Mouse (Mus musculus) B cell, adult 2 months (primary cell): Measurements from ENCODE around the gene Kcnq1.

Experiments
- DNase-seq, 2 experiments: peaks; one replicate each; pipeline ENCODE4 v3.0.0; 2022

Gene Kcnq1

DNA sequence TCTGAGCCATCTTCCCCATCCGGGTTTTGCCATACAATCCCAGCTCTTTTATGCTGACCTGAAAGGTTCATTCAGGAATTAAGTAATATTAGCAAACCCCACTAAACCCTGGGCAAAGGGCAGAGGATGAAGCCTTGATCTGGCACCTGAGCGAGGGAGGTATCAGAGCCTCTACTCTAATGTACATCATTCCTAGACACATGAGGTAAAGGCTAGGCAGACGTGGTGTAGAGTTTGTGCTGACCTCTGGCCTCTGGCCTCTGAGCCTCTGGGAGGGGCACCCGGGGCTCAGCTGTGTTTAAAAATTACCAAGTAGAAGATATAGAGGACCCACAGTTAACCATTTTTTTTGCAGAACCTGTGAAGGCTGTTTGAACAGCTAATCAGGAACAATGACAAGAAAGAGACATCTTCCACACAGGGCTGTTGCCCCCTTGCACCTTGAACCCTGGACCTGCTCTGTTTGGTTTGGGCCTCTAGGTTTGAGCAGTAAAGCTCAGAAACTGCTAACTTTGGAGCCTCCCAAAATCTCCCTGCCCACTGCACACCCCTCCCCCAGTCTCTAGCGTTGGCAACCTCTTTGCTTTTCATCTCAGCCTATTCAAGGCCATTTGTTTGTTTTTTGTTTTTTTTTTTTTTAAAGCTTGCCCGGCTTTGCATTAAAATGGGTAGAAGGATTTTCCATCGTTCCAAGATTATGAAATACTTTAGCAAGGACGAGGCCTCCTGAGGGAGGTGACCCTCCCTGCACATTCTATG lies 180.5 kb downstream of the Kcnq1 start:
- DNase-seq, result no peak

DNA sequence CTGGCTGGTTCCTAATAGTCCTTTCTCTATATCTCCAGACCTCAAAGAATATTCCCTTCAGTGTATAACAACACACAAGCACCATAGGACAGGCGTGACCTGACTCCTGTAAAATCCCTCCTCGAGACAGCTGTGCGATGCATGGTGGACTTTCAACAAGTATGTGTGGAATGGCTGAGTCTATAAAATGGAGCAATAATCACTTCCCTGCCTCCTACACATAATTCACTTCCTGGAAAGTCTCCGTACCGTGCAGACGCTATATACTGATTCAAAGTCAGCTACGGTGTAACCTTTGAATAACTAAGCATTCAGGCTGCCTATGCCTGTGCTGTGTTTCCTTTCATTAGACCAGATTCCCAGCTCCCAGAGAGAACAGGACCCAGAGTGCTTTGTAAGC lies 182.0 kb downstream of the Kcnq1 start:
- DNase-seq, result no peak

DNA sequence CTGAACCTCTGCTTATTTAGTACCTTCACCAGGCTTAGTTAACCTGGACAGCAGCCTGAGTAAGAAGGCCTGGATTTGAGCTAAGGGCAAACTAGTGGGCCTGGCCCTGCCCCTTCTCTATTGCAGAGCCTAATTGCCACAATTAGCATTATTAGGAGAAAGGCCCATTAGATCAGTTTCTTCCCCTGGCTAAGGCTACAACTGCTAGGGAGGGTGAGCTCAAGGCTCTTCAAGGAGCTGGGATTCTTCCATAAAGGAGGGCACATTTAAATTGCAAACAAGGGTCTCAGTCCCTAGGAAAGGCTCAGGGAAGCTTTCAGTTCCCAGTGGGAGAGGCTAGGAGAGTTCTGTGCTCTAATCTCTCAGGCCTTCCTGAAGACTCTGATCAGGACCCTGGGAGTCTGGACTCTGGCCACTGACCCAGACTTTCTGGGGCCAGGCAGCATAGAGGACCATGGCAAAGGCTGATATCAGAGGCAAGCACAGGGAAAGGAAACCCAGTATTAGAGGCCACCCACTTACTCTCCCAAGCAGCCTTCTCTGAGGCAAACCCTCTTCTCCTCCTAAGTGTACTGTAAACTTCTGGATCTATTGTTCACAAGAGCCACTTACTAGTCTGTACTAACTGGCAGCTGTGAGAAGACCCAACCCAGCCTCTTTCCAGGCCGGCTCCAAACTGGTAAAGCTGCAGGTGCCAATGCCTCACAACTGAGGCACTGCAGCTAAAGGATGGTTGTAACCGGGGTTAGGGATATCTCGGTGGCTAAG lies 183.1 kb downstream of the Kcnq1 start:
- no peak for DNase-seq

DNA sequence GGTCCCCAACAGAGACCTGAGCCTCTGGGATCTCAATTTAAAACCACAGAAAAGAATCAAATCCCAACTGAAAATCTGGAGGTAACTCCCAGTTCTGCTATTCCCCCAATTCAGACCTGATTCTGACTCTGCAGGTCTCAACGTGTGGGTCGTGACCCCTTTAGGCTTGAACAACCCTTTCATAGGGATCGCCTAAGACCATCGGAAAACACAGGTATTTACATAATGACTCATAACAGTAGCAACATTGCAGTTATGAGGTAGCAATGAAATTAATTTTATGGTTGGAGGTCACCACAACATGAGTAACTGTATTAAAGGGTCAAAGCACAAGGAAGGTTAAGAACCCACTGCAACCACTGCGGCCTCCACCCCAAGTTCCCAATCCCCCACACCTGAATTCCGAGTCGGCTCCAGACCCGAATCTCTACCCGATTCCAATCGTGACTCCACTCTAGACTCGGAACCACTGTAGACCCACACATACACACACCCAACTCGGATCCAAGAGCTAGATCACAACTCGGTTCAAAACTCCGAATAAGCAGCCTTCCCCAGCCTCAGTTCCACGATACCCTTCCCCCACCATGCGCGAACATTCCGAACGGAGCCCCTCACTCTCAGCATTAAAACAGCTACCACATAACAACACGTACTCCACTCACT lies 188.7 kb downstream of the Kcnq1 start:
- DNase-seq, result peak; percentile 8 to 13

DNA sequence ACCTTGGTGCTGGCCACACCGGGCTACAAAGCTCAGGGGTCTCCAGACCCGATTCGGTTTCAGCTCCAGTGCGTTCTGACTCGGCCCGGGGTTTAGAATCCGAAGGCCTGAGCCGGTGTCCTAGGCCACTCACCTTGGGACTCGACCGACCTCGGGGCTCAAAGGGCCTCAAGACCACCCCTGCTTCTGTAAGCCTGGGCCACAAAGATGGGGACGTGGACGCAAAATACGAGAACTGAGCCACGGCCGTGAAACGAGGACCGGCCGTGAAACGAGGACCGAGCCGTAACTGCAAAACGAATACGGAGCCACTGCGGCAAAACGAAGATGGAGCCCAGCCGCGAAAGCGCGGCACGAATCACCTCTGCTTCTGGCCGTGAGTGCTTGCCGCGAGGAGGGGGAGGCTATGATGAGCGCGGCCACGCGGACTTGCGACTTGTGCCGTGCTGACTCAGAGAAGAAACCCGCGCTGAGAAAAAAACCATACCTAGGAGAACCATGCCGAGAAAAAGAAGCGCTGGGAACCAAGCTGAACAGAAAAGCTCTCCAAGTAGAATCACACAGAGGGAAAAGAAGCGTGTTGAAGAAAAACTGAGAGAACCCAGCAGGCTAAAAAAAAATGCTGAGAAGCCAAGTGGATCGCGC lies 189.3 kb downstream of the Kcnq1 start:
- DNase-seq, result peak; percentile 46 to 50

DNA sequence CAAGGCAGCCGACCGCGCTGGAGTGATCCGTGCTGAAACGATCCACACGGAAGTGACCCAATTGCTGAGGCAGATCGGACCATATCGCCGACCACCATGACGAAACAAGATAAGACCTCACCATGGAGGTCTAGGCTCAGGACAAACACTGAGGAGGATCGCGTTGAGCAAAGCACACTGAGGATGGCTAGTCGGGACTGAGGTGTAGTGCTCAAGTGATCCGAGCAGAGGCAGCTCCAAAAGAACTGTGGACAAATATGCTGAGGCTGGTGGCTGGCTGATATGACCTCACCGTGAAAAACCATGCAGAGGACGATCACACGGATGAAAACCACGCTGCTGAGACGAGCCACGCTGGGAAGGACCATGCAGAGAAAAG lies 189.8 kb downstream of the Kcnq1 start:
- no peak for DNase-seq

DNA sequence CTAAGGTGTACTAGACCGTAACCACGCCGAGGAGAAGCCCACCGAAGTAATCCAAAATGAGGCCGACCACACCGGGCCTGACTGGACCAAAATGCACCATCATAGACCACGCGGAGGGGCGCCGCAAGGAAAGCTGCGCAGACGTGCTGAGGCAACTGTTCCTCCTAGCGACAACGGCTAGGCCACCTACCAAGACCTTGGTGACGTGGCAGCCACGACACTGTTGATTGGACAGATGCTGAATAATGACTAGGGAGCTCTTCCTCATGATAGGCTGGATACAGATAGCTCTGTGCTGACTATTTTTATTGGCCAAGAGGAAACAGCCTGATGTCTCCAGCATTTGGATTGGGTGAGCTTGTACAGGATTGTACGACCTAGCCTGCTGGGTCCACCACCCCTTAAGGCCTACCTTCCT lies 190.2 kb downstream of the Kcnq1 start:
- peak; percentile 84 to 88 for DNase-seq

DNA sequence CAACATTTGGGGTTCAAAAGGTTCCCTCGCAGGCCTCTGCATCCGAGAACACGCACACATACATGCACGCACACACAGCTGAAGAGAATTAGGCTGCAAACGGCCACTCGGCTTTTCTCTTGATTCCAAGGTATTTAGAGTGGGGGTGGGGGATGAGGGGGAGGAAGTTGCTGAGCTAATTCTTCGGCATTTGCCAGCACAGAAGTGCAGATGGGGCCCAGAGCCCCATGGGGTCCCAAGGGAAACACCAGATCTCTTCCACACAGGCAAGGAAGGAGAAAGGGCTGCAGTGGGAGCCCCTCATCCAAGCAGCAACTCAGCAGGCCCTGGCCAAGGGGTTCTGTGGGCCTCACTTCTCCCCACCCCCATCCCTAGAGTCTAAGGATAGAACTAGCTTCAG lies 193.9 kb downstream of the Kcnq1 start:
- DNase-seq, result no peak

DNA sequence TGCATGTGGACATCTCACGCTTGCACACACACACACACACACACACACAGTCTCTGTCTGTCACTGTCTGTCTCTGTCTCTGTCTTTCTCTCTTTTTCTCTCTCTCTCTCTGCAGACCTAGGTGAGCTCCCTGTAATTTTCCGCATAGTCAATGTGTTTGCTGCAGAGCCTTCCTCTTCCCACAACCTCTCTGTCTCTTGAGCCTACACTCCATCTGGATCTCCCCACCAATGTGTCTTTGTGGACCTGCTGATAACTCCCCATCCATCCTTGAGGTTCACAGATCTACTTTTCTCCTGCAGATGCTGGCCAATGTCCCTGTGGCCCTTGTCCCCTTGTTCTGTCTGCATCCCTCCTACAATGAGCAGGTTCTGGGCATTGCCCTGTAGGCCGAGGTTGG lies 194.5 kb downstream of the Kcnq1 start:
- no peak for DNase-seq

DNA sequence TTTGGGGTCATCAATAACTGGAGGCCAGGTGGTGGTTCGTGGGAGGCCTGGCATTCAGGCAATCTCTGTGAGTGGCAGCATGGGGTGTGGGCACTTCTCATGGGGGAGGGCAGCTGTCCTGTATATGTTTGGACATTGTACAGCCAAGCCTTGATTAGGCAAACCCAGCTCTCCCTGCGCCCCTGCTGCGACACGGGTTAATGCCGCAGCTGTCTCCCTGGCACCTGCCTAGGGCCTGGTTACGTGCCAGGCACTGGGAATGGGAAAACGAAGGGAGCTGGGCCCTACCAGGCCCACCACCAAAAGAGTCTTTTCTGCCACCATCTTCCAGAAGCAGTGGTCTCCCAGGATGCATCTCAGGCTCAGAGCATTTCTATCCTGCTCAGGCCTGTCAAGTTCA lies 196.0 kb downstream of the Kcnq1 start:
- no peak for DNase-seq

DNA sequence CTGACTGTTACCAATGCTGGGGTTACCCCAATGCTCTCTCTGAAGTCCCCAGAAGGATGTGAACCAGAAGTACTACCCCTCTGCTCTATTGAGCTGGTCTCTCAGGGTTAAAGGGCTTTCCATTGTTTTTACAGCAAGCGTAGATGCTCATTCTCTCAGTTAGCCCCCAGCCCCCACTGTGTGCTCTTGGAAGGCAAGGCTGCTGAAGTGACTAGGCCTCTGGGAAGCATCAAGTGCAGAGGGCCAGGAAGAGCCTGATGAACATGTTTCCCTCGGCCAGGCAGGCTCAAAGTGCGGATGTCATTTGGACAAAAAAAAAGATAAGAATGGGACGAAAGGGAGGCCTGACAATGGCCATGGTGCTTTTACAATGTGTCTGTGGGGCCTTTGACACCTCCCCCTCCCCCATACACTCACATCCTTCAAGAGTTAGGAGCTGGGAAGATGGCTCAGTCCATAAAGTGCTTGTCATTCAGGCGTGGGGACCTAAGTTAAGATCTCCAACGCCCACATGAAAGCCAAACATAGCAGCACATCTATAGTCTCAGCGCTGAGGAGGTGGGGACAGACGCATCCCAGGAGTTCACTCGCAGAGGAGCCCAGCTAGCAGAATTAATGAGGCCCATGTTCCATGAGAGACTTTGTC lies 196.6 kb downstream of the Kcnq1 start:
- DNase-seq, result no peak

DNA sequence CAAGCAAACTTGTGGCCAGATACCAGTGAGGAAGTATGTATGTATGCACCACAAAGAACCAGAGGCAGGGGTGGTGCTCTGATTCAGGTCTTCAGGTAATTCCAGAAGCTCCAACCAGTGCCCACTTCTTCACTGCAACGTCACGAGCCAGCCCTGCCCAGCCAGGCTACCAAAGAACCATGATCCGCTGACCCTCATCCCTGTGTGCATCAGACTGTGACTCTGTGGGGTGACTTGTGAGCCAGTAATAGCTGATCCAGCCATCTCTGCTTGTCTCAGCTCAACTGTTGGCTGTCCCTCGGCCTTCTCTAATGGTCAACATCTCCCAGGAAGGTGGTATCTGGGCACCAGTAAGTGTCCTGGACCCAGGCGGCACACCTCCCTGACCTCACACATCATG lies 197.4 kb downstream of the Kcnq1 start:
- DNase-seq, result no peak

DNA sequence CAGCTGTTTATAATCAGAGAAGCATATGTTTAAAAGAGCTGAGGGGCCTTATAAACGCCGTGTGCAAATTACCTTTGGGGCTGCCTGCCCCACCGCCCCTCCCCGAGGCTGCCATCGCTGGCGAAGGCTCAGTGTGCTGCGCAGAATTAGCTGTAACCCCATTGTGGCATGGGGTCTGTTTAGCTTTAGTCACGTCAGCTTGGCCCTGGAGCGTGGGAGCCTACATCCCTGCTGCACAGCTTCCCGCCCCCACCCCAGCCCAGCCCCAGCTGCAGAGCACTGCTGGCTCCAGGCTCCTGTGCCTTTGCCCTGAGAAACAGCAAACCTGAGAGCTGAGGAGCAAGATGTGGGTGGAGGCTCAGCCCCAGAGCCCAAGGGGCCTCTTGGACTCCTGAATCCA lies 199.6 kb downstream of the Kcnq1 start:
- DNase-seq, result no peak

DNA sequence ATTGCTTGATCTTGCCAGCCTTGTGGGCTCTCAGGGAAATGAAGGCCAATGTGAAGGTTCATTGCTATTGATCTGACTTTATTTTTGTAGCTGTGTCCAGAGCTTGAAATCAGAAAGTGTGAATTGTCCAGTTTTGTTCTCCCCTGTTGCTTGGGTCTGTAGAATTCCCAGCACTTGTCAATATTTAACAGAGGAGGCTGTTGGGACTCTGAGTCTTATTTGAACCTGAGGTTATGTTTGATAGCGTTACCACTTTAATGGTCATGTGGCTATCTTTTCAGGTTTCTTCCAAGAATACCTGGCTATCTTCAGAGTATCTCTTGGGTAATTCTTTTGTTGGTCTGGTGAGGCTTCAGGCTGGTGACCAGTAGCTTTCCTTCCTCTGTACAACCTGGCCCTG lies 201.8 kb downstream of the Kcnq1 start:
- DNase-seq, result no peak

DNA sequence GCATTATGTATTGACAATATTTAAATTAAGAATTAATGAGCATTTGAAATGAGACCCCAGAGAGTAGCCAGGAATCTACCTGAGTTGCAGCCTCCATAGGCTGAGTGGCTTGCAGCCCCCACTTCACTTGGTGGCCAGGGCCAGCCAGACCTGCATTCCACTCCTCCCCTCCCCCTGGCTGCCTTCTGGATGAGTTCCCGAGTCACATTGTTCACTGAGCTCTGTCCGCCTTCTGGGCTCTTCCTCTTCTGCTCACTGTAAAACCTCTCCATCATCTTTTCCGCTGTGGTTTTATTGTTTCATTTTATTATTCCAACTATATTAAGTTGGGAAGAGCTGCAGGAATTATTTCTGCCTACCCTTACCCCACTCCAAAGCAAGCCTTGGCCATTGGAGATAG lies 204.1 kb downstream of the Kcnq1 start:
- DNase-seq, result no peak

DNA sequence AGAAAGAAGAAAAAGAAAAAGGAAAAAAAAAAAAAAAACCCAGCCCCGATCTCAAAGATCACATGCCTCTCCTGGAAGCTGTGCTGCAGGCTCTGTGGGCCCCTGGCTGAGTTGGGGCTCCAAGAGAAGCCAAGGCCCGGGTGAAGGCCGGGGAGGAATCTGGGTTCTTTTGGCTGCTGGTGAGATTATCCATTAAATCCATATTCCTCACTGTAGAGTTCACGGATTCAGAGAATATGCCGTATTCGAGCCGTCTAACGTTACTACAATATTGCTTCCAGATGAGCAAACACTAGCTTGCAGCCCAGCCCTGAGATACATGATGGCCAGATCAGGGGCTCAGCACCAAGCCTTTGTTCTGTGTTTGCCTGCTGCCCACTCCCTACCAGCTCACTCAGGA lies 204.7 kb downstream of the Kcnq1 start:
- no peak for DNase-seq

DNA sequence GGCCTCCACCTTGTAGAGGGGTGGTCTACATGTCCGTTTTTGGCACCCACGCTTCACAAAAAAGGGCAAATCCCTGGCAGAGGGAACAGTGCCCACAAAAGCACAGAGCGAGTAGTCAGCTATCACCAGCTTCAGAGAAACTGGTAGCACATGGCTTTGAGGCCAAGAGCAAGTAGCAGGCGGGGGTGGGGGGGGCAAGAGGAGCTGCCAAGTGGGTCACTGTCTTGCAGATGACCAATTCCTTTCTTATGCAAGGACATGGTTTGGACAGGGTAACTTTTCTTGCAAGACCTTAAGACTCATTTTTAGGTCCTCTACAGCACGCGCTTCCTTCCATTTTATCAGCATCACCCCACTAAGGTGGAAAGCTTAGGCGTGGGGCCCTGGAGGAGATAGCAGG lies 205.3 kb downstream of the Kcnq1 start:
- DNase-seq, result no peak

DNA sequence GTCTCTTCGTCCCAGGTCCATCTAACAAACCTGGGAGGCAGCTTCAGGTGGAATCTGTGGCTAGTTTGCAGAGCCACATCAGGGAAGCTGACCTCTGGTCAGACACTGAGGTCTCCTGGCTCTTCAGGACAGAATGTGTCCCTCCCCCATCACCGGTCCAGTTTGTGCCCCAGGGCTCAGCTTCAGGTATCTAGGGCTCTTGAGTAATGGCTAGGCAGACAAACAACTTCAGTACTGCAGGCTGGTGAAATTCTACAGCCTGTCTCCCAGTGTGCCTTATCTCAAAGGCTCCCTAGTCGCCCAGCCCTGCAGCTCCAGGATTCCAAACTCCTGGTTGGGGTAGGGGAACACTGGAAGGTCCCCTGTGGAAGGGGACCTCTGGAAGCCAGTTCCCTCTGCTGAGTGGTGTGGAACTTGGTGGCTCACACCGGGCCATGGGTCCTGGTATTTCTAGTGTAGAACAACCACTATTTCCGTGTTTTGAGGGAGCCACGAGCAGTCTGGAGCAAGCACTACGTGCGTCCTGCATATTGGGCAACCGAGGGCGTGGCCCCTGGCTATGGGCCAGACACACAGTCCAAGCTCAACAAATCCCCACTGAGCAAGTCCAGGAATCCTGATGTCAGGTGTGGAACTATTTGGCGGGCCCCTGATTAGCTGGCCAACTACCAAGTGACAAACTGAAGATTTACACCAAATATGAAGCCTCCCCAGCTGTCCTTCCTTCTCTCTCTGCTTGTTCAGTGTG lies 207.6 kb downstream of the Kcnq1 start:
- DNase-seq, result no peak

DNA sequence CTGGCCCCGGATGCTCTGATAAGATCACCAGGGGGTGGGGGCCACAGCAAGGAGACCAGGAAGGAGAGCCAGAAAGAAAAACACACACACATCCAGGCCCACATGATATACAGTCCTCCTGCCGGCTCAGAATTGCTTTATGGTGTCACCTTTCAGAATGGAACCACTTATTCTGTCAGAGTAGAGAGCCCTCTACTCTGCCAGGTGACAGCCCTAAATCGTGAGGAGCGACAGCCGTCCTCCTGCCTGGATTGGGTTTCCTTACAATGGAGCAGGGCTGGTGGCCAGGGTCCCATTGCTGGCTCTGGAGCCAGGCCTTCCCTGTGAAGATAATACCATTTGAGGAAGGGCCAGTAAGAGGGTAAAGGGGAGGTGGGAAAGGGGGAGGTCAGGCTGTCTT lies 212.3 kb downstream of the Kcnq1 start:
- no peak for DNase-seq

DNA sequence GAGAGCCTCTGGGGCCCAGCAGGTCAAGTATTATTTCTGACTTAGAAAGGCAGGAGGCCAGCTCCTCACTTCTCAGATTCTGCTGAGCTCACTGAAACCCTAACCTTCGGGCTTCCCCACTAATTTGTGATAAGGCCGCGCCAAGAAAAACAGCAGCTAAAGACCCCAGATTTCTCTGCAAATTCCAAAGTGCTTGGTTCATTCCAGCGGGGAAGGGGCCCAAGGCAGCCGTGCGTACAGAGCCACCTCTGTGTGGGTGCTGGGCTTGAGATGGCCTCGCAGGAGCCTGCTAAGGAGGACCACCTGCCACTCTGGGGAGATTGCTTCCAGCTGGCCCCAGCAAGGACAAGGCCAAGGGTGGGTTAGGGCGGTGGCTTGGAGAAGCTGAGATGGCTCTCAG lies 214.2 kb downstream of the Kcnq1 start:
- DNase-seq, result no peak

DNA sequence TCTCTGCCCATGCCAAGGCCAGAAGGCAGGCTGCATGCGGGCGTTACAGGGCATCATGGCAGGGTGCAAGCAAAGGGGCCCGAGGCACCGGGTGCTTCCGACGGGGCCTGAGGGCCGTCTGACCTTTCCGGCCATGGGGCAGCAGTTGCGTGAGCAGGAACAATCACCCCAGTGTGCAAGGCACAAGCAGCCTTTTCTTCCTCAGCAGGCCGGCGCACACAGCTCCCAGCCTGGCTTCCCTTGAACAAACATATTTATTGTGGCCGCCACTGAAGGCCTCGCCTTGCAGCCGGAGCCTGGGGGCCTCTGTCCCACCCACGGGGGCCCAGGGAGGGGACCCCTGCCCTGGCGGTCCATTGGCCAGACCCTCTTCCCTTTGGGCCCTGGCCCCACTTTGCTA lies 218.9 kb downstream of the Kcnq1 start:
- no peak for DNase-seq

DNA sequence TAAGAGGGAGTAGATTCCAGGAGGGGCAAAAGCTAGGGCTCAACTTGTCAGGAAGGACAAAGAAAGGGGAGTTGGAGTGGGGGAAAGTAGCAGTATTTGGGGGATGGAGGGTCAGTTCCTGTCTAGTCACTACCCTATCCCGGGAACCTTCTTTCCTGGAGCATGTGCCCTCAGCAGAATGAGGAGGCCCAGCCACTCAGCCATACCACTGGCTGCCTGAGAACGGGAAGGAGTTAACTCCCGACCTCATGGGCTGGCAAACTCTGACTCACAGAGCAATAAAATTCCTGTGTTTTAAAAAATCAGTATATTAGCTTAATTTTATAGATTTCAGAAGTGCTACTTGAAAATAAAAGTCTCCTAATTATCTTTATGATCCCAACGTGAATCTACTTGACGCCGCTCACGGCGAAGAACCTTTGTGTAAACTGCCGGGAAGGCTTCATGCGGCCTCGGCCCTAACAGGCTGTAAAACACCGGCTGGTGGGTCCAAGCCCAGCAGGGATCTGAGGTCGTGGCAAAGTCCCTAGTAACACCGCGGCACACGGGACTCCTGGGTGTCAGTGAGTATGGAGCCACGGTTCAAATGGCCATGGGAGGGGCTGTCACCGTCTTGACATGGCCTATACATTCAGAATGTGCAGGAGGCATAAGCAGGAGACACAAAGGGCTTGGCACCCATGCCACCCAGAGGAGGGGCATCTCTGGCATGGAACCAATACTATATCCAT lies 222.2 kb downstream of the Kcnq1 start:
- no peak for DNase-seq
